Mouse (Mus musculus): ENCODE measurements around the gene Clic4. TPM values are rescaled to one million over a fixed set of nuclear protein-coding genes. Genes with fewer than 3 reads are reported as not detected.

The Clic4 gene
- polyA plus RNA-seq, 1 experiment from 2014 or later, result 141 TPM

DNA sequence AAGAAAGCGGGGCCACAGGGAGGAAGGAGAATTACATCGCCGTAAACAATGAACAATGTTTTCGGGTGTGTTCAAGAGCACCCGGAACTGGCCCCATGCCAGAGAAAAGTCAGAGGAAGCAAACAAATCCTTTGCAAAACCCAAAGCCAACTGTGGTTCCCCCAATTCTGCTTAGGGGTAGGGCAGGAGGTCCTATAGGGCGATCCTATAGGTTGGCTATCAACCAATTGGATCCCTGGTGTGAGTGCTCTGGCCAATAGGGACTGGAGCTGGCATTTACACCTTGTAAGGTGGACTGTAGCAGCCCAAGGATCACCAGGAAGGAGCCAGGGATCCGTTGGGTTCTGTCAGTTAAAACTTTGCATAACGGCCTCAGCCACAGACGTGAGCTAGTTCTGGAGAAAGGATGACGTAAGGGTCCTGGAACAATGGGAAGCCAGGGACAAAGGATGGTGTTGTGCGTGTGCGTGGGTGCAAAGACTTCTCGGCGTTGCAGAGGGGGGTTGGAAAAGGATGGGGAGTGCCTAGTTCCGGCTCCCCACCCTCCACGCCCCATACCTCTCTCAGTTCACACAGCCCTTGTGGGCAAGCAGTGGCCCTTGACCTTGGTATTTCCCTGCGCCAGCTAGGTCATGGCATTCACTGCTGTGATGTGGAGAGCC is 34.5 kb upstream of the Clic4 start:
- H3K27ac ChIP-seq, result 0 out of 2 replicates have a peak overlapping the region, but pooled peaks have one; percentile 14
- WGBS, result 43% methylated on average over 17 of the region's 17 CpGs
- no peaks in the 10 kb centered on the region for H3K27me3 ChIP-seq (replicated peaks)
- H3K9me3 ChIP-seq, result no peaks in the 10 kb centered on the region
- no peak overlapping the region for H3K4me3 ChIP-seq (replicated peaks)
- H3K9ac ChIP-seq, result no peak overlapping the region
- no peak overlapping the region for H3K4me2 ChIP-seq
- 0 out of 2 replicates have a peak, but pooled peaks cover 4% of the 10 kb centered on the region for H3K4me1 ChIP-seq
- ATAC-seq (ENCODE audit: insufficient read depth, low FRiP score, low read depth), result no peak; the same call in 1 of the 2 replicates
- H3K36me3 ChIP-seq, result no peaks in the 10 kb centered on the region

DNA sequence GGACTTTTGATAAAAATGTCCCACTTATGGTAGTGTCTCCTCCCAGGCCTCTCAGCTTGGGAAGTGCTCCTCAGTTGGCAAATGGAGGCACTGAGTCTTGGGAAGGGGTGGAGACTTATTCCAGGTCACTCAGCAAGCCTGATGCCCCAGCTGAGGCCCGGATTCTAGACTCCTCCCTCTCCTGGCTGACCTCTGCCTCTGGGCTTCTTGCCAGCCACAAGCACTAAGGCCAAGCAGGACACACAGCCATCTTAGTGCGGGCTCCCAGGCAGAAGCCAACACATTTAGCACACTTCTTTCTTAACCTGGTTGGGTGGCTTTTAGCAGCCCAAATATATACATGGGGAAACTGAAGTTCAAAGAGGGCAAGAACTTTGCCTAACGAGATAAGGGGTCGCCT is 33.9 kb upstream of the Clic4 start:
- ATAC-seq (ENCODE audit: insufficient read depth, low FRiP score, low read depth), result no peak
- H3K4me2 ChIP-seq, result no peak overlapping the region
- H3K27ac ChIP-seq, result no peak overlapping the region
- no peak overlapping the region for H3K9ac ChIP-seq
- no peaks in the 10 kb centered on the region for H3K9me3 ChIP-seq
- H3K4me3 ChIP-seq (replicated peaks), result no peak overlapping the region
- no peaks in the 10 kb centered on the region for H3K27me3 ChIP-seq (replicated peaks)
- 52% methylated on average over 4 of the region's 4 CpGs for WGBS
- H3K36me3 ChIP-seq, result no peaks in the 10 kb centered on the region
- H3K4me1 ChIP-seq, result 0 out of 2 replicates have a peak, but pooled peaks cover 4% of the 10 kb centered on the region

DNA sequence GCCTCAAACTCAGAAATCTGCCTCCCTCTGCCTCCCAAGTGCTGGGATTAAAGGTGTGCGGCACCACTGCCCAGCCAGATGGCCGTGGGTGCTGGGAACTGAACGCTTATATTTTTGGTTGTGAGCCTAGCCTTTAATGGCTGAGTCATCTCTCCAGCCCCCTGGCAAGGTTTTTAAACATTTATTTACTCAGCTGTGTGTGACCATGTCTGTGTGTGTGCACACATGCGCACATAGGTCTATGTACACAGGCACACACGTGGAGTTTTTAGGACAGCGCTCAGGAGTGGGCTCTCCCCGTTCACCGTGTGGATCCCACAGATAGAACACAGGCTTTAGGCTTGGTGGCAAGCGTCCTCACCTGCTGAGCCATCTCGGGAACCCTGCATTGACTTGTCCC is 29.6 kb upstream of the Clic4 start:
- WGBS, result 67% methylated on average over 10 of the region's 10 CpGs
- Histone ChIP-seq H3K9me3 (no peaks in the 10 kb centered on the region), H3K4me1 (0 out of 2 replicates have a peak, but pooled peaks cover 7% of the 10 kb centered on the region), H3K27me3 (replicated peaks) (no peaks in the 10 kb centered on the region), H3K4me3 (replicated peaks) (no peak overlapping the region), H3K9ac (no peak overlapping the region), H3K4me2 (no peak overlapping the region), H3K36me3 (no peaks in the 10 kb centered on the region), H3K27ac (no peak overlapping the region)
- peak; percentile 47 for ATAC-seq (ENCODE audit: insufficient read depth, low FRiP score, low read depth)

DNA sequence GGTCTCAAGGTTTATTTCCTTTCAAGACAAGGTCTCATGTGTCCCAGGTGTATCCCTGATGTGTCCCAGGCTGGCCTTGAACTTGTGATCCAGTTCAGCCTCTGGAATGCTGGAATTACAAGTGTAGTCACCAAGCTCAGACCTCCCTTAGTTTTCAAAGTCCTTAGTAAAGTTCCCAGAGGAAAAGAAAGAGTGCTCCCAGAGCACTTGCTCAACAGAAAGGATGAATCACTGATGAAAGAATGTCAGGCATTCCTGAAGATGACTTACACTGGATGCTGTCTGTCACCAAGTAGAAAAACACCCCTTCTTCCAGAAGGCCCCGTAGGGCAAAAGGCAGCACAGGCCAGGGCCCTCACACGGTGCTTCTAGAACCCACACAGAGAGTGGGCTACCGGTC is 28.6 kb upstream of the Clic4 start:
- WGBS, result 60% methylated on average over 3 of the region's 3 CpGs
- ATAC-seq (ENCODE audit: insufficient read depth, low FRiP score, low read depth), result no peak
- Histone ChIP-seq H3K9me3 (no peaks in the 10 kb centered on the region), H3K4me1 (0 out of 2 replicates have a peak, but pooled peaks cover 7% of the 10 kb centered on the region), H3K4me3 (replicated peaks) (no peak overlapping the region), H3K9ac (no peak overlapping the region), H3K4me2 (no peak overlapping the region), H3K36me3 (no peaks in the 10 kb centered on the region), H3K27ac (no peak overlapping the region), H3K27me3 (replicated peaks) (no peaks in the 10 kb centered on the region)

DNA sequence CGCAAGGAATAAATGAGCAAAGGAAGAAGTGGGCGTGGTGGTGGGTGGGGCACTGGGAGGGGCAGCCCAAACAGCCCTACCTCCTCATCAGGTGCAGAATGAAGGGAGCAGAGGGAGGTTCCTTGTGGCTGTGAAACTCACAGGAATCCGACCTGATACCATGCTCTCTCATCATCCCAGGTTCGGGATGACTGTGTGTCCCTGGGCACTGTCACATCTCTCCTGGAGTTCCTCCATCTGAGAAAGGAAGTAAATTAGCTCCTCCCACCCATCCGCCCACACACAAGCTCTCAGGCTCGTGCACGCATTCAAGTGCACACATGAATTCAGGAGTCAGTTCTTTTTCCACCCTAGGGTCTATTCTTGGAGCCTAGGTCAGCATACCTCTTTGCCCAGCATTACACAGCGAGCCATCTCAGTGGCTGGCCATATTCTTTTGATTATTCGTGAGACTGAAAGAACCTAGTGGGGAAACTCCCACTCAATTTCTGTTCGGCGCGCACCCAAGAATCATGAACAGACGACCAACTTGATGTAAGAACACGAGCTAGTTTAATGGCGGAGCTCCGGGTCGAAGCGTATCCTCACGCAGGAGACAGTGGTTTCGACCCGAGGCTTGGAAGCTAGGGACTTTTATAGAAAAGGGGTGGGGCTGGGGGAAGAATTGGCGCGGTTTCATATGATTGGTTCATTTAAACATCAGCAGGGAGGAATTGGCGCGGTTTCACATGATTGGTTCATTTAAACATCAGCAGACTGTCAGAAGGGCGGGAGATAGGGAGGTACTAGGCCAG is 27.8 kb upstream of the Clic4 start:
- WGBS, result 90% methylated on average over 26 of the region's 26 CpGs
- H3K9me3 ChIP-seq, result no peaks in the 10 kb centered on the region
- no peak overlapping the region for H3K4me3 ChIP-seq (replicated peaks)
- no peaks in the 10 kb centered on the region for H3K27me3 ChIP-seq (replicated peaks)
- no peak overlapping the region for H3K27ac ChIP-seq
- no peak overlapping the region for H3K4me2 ChIP-seq
- H3K4me1 ChIP-seq, result 0 out of 2 replicates have a peak, but pooled peaks cover 7% of the 10 kb centered on the region
- no peak for ATAC-seq (ENCODE audit: insufficient read depth, low FRiP score, low read depth)
- H3K9ac ChIP-seq, result no peak overlapping the region
- H3K36me3 ChIP-seq, result no peaks in the 10 kb centered on the region

DNA sequence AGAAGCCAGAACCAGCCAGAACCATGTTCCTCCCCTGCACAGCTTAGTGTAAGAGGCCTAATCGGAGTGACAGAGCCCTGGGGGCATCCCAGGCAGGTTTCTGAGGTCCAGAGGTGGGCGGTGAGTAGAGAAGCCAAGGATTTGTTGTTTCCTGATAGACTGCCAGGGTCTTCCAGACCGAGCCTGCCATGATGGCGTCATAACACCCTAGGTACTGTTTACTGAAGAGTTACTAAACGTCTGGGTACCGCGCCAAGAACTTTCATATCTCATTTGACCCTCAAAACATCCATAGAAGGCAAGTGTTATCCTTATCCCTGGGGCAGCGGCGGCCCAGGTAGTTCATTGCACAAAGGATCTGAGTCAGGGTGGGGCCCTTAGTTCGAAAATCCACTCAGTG is 26.1 kb upstream of the Clic4 start:
- Histone ChIP-seq H3K9ac (no peak overlapping the region), H3K36me3 (no peaks in the 10 kb centered on the region), H3K4me1 (0 out of 2 replicates have a peak, but pooled peaks cover 7% of the 10 kb centered on the region), H3K9me3 (no peaks in the 10 kb centered on the region), H3K4me2 (no peak overlapping the region), H3K27ac (no peak overlapping the region), H3K27me3 (replicated peaks) (no peaks in the 10 kb centered on the region), H3K4me3 (replicated peaks) (no peak overlapping the region)
- ATAC-seq (ENCODE audit: insufficient read depth, low FRiP score, low read depth), result no peak
- WGBS, result 78% methylated on average over 10 of the region's 10 CpGs

DNA sequence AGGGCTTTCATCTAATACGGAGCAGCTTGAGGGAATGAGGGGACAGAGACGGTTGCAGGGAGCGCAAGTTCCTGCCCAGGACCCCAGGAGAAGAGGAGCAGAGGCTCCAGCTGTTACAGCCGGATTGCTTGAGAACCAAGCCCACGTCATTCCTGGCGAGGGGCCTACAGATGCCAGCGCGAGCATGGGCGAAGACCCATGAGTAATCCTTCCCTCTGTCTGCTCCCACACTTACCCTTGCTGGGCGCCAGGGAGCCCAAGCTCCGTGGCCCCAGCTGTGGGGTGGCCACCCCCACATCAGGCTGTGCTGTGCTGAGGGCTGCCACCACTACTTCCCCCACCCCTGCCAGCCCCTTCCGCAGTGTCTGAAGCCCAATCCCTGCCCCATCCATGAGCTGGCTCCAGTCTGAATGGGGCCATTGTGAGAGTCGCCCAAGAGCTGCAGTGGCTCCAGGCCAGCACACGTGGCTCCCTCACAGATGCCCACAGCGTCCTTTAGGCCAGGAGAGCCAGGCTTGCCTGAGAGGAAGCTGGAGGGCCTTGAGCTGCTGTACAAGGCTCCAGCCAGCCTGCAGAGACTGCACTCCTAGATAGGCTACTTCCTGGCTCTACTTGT is 25.4 kb upstream of the Clic4 start:
- Histone ChIP-seq H3K4me1 (0 out of 2 replicates have a peak, but pooled peaks cover 7% of the 10 kb centered on the region), H3K27ac (no peak overlapping the region; the same call in 1 of the 2 replicates), H3K27me3 (replicated peaks) (no peaks in the 10 kb centered on the region), H3K9me3 (no peaks in the 10 kb centered on the region), H3K36me3 (no peaks in the 10 kb centered on the region), H3K4me3 (replicated peaks) (no peak overlapping the region), H3K4me2 (no peak overlapping the region), H3K9ac (no peak overlapping the region)
- ATAC-seq (ENCODE audit: insufficient read depth, low FRiP score, low read depth), result peak; percentile 34; the same call in 1 of the 2 replicates
- WGBS, result 62% methylated on average over 15 of the region's 15 CpGs

DNA sequence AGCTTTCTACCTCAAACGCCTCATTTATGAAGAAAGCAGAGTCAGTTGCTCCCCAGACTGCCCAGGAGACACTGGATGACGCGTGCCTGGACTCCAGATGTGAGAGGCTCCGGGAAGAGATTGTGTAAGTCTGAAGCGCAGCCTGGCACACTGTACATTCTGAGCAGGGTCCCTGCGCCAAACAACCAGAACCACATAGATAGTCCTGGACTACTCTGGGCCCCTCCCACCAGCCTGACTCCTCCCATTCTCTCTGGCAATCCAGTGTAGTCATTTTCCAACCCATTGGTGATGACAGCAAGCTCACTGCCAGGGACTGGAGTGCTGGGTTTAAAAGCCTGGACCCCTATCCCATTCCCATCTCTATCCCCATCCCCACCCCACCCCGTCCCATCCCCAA is 24.5 kb upstream of the Clic4 start:
- WGBS, result 85% methylated on average over 7 of the region's 7 CpGs
- Histone ChIP-seq H3K9ac (no peak overlapping the region), H3K4me2 (no peak overlapping the region), H3K27me3 (replicated peaks) (no peaks in the 10 kb centered on the region), H3K27ac (no peak overlapping the region), H3K4me3 (replicated peaks) (no peak overlapping the region), H3K9me3 (no peaks in the 10 kb centered on the region), H3K4me1 (peaks cover 13% of the 10 kb centered on the region), H3K36me3 (no peaks in the 10 kb centered on the region)
- ATAC-seq (ENCODE audit: insufficient read depth, low FRiP score, low read depth), result no peak

DNA sequence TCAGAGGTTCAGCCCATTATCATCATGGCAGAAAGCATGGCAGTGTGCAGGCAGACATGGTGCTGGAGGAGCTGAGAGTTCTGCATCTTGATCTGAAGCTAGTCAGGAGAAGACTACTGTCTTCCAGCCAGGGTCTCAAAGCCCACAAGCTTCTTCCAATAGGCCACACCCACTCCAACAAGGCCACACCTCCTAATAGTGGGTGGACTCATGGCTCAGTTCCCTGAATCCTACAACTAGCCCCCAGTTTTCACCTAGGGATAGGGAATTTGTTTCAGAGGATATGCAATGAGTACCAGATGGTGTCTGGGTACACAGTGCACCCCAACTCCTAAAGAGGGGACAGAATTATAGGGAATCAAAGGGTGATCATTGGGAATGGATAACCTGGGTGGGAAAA is 24.0 kb upstream of the Clic4 start:
- Histone ChIP-seq H3K9ac (no peak overlapping the region), H3K27ac (no peak overlapping the region), H3K36me3 (no peaks in the 10 kb centered on the region), H3K4me1 (peaks cover 19% of the 10 kb centered on the region), H3K4me2 (no peak overlapping the region), H3K4me3 (replicated peaks) (no peak overlapping the region), H3K9me3 (no peaks in the 10 kb centered on the region), H3K27me3 (replicated peaks) (no peaks in the 10 kb centered on the region)
- ATAC-seq (ENCODE audit: insufficient read depth, low FRiP score, low read depth), result no peak

DNA sequence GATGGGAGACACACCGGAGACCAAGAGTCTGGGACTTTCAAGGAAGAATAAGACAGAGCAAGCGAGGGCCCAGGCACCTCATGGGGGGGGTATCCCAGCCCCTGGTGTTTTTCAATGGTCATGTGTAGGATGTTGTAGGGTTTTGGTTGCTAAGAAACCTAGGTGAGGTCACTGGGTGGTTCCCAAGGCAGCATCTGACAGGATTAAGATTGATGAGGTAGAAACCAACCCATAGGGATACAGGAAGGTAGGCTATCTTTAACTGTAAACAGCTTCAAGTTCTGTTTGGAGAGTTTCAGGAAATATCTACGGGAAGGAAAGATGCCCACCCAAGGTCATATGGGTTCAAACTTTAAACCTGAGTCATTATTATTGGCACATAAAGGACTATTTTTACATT is 21.2 kb upstream of the Clic4 start:
- Histone ChIP-seq H3K4me3 (replicated peaks) (no peak overlapping the region), H3K36me3 (no peaks in the 10 kb centered on the region), H3K27me3 (replicated peaks) (no peaks in the 10 kb centered on the region), H3K27ac (no peak overlapping the region), H3K4me2 (no peak overlapping the region), H3K4me1 (peaks cover 19% of the 10 kb centered on the region), H3K9ac (no peak overlapping the region), H3K9me3 (no peaks in the 10 kb centered on the region)
- no peak for ATAC-seq (ENCODE audit: insufficient read depth, low FRiP score, low read depth)
- WGBS, result 70% methylated on average over 3 of the region's 3 CpGs

DNA sequence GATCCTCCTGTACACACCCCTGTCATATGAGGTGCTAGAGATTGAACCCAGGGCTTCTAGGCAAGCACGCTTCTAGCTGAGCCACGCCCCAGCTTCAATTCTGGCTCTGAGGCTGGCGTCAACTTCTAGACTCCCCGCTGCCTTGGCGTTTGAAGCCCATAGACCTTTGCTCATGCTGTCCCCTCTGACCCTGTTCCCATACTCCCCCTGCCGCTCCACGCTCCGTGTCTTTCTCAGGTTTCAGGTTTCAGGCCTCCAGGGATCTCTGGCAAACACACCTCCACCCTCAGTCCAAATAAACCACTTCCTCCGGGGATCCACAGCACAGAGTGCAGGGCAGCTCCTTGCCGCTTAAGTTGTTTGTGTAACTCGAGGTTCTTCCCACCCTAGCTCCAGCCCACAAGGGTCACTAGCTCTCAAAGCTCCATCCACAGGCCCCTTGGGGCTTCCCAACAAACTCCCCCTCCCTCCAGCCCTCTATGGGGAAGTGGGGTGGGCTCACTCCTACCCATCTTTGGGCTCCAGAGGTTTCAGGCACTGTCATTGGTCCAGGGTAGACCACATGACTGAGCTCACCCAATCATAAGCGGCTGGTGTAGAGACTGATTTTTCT is 20.0 kb upstream of the Clic4 start:
- Histone ChIP-seq H3K27me3 (replicated peaks) (no peaks in the 10 kb centered on the region), H3K9me3 (no peaks in the 10 kb centered on the region), H3K9ac (no peak overlapping the region), H3K27ac (peak overlapping the region; percentile 40; the same call in 1 of the 2 replicates), H3K36me3 (no peaks in the 10 kb centered on the region), H3K4me2 (peak overlapping the region; percentile 44), H3K4me3 (replicated peaks) (no peak overlapping the region), H3K4me1 (peaks cover 12% of the 10 kb centered on the region)
- 7% methylated on average over 12 of the region's 12 CpGs for WGBS
- ATAC-seq (ENCODE audit: insufficient read depth, low FRiP score, low read depth), result peak; percentile 78
